Mouse (Mus musculus): ENCODE measurements around the gene Lrrc30. TPM values are rescaled to one million over a fixed set of nuclear protein-coding genes. Genes with fewer than 3 reads are reported as not detected.
A peak's percentile ranks its signal among the peaks of the same experiment; 100 is the strongest.

The Lrrc30 gene
- polyA plus RNA-seq, 1 experiment from 2014 or later = 0.25 TPM

GRCm38 (mm10) chr17:67604446-67604845, 28.1 kb downstream of the Lrrc30 start:
- H3K36me3 ChIP-seq (ENCODE audit: control insufficient read depth, insufficient read depth, low read length) = no peaks in the 10 kb centered on the region
- no peak overlapping the region for H3K9ac ChIP-seq (ENCODE audit: low read length)
- ATAC-seq (ENCODE audit: insufficient read depth, low FRiP score) = no peak
- H3K27me3 ChIP-seq (ENCODE audit: control insufficient read depth, insufficient read depth, low read length) = no peaks in the 10 kb centered on the region
- H3K4me2 ChIP-seq (ENCODE audit: low read depth, low read length) = no peak overlapping the region
- H3K4me3 ChIP-seq (replicated peaks; ENCODE audit: low read length) = no peak overlapping the region
- H3K9me3 ChIP-seq (replicated peaks; ENCODE audit: control insufficient read depth, low read length) = no peaks in the 10 kb centered on the region
- H3K4me1 ChIP-seq (ENCODE audit: control insufficient read depth, insufficient read depth, low read length) = no peaks in the 10 kb centered on the region
- WGBS = 48% methylated on average over 4 of the region's 4 CpGs
- H3K27ac ChIP-seq (ENCODE audit: low read length) = no peak overlapping the region

- Histone ChIP-seq H3K27ac (ENCODE audit: low read length) (no peak overlapping the region), H3K4me2 (ENCODE audit: low read depth, low read length) (no peak overlapping the region), H3K36me3 (ENCODE audit: control insufficient read depth, insufficient read depth, low read length) (no peaks in the 10 kb centered on the region), H3K9ac (ENCODE audit: low read length) (no peak overlapping the region), H3K4me1 (ENCODE audit: control insufficient read depth, insufficient read depth, low read length) (no peaks in the 10 kb centered on the region), H3K4me3 (replicated peaks; ENCODE audit: low read length) (no peak overlapping the region), H3K9me3 (replicated peaks; ENCODE audit: control insufficient read depth, low read length) (no peaks in the 10 kb centered on the region), H3K27me3 (ENCODE audit: control insufficient read depth, insufficient read depth, low read length) (no peaks in the 10 kb centered on the region)
- no peak for ATAC-seq (ENCODE audit: insufficient read depth, low FRiP score)
- WGBS = 74% methylated on average over 4 of the region's 4 CpGs
These were observed 30.0 kb downstream of the Lrrc30 start for GRCm38 (mm10) chr17:67602556-67602955.

- Histone ChIP-seq H3K9me3 (replicated peaks; ENCODE audit: control insufficient read depth, low read length) (no peaks in the 10 kb centered on the region), H3K27ac (ENCODE audit: low read length) (no peak overlapping the region), H3K27me3 (ENCODE audit: control insufficient read depth, insufficient read depth, low read length) (no peaks in the 10 kb centered on the region), H3K4me2 (ENCODE audit: low read depth, low read length) (no peak overlapping the region), H3K36me3 (ENCODE audit: control insufficient read depth, insufficient read depth, low read length) (no peaks in the 10 kb centered on the region), H3K4me1 (ENCODE audit: control insufficient read depth, insufficient read depth, low read length) (no peaks in the 10 kb centered on the region), H3K4me3 (replicated peaks; ENCODE audit: low read length) (no peak overlapping the region), H3K9ac (ENCODE audit: low read length) (no peak overlapping the region)
- ATAC-seq (ENCODE audit: insufficient read depth, low FRiP score) = peak; percentile 60; the same call in 1 of the 2 replicates
- WGBS = 20% methylated on average over 6 of the region's 6 CpGs
These were observed 47.5 kb downstream of the Lrrc30 start for GRCm38 (mm10) chr17:67584937-67585579.

- Histone ChIP-seq H3K4me1 (ENCODE audit: control insufficient read depth, insufficient read depth, low read length) (no peaks in the 10 kb centered on the region), H3K4me2 (ENCODE audit: low read depth, low read length) (no peak overlapping the region), H3K9me3 (replicated peaks; ENCODE audit: control insufficient read depth, low read length) (no peaks in the 10 kb centered on the region), H3K27me3 (ENCODE audit: control insufficient read depth, insufficient read depth, low read length) (no peaks in the 10 kb centered on the region), H3K4me3 (replicated peaks; ENCODE audit: low read length) (no peak overlapping the region), H3K9ac (ENCODE audit: low read length) (no peak overlapping the region), H3K36me3 (ENCODE audit: control insufficient read depth, insufficient read depth, low read length) (no peaks in the 10 kb centered on the region), H3K27ac (ENCODE audit: low read length) (no peak overlapping the region)
- 69% methylated on average over 7 of the region's 7 CpGs for whole genome bisulfite sequencing
- no peak for ATAC-seq (ENCODE audit: insufficient read depth, low FRiP score)
These were observed 48.0 kb downstream of the Lrrc30 start for GRCm38 (mm10) chr17:67584533-67584932.

- H3K9ac ChIP-seq (ENCODE audit: low read length) = no peak overlapping the region
- no peak overlapping the region for H3K4me3 ChIP-seq (replicated peaks; ENCODE audit: low read length)
- H3K27ac ChIP-seq (ENCODE audit: low read length) = no peak overlapping the region
- no peaks in the 10 kb centered on the region for H3K9me3 ChIP-seq (replicated peaks; ENCODE audit: control insufficient read depth, low read length)
- H3K27me3 ChIP-seq (ENCODE audit: control insufficient read depth, insufficient read depth, low read length) = no peaks in the 10 kb centered on the region
- ATAC-seq (ENCODE audit: insufficient read depth, low FRiP score) = no peak
- 68% methylated on average over 7 of the region's 7 CpGs for WGBS
- no peaks in the 10 kb centered on the region for H3K36me3 ChIP-seq (ENCODE audit: control insufficient read depth, insufficient read depth, low read length)
- H3K4me2 ChIP-seq (ENCODE audit: low read depth, low read length) = no peak overlapping the region
- H3K4me1 ChIP-seq (ENCODE audit: control insufficient read depth, insufficient read depth, low read length) = no peaks in the 10 kb centered on the region
These were observed 49.1 kb downstream of the Lrrc30 start for GRCm38 (mm10) chr17:67583422-67583821.

- Histone ChIP-seq H3K4me3 (replicated peaks; ENCODE audit: low read length) (no peak overlapping the region), H3K36me3 (ENCODE audit: control insufficient read depth, insufficient read depth, low read length) (no peaks in the 10 kb centered on the region), H3K4me1 (ENCODE audit: control insufficient read depth, insufficient read depth, low read length) (no peaks in the 10 kb centered on the region), H3K27me3 (ENCODE audit: control insufficient read depth, insufficient read depth, low read length) (no peaks in the 10 kb centered on the region), H3K27ac (ENCODE audit: low read length) (no peak overlapping the region), H3K4me2 (ENCODE audit: low read depth, low read length) (no peak overlapping the region), H3K9ac (ENCODE audit: low read length) (no peak overlapping the region), H3K9me3 (replicated peaks; ENCODE audit: control insufficient read depth, low read length) (no peaks in the 10 kb centered on the region)
- WGBS = 78% methylated on average over 4 of the region's 4 CpGs
- no peak for ATAC-seq (ENCODE audit: insufficient read depth, low FRiP score)
These were observed 49.7 kb downstream of the Lrrc30 start for GRCm38 (mm10) chr17:67582681-67583356.

- Histone ChIP-seq H3K4me2 (ENCODE audit: low read depth, low read length) (no peak overlapping the region), H3K27me3 (ENCODE audit: control insufficient read depth, insufficient read depth, low read length) (no peaks in the 10 kb centered on the region), H3K4me3 (replicated peaks; ENCODE audit: low read length) (no peak overlapping the region), H3K9me3 (replicated peaks; ENCODE audit: control insufficient read depth, low read length) (no peaks in the 10 kb centered on the region), H3K27ac (ENCODE audit: low read length) (no peak overlapping the region), H3K36me3 (ENCODE audit: control insufficient read depth, insufficient read depth, low read length) (no peaks in the 10 kb centered on the region), H3K9ac (ENCODE audit: low read length) (no peak overlapping the region), H3K4me1 (ENCODE audit: control insufficient read depth, insufficient read depth, low read length) (no peaks in the 10 kb centered on the region)
- WGBS = 78% methylated on average over 5 of the region's 5 CpGs
- ATAC-seq (ENCODE audit: insufficient read depth, low FRiP score) = no peak
These were observed 50.7 kb downstream of the Lrrc30 start for GRCm38 (mm10) chr17:67581839-67582238.

Other genes starting within 250 kb of the Lrrc30 start
- 3.3 and 4.1 TPM in 2 replicates for gene Lama1, start 64.5 kb upstream of the Lrrc30 start, polyA plus RNA-seq (2015; fragmentation: Nextera tagmentation; extraction: Ambion mirVana)

Data from stomach, embryonic 16.5 days (tissue).